Comparison of ENCODE assay signal across 7 mouse cellular contexts in genomic region chr19:47337743-47338142, GRCm38 (mm10).
DNase-seq lines count a peak whose midpoint lies in the region; ATAC-seq and TF ChIP-seq lines count a peak whose summit lies in the region.

No protein-coding gene starts in this region.

- H3K27me3 ChIP-seq in midbrain, embryonic 13.5 days, result peaks cover 26% of the 10 kb centered on the region
- H3K27me3 ChIP-seq in small intestine, adult 2 months (ENCODE audit: control insufficient read depth, insufficient read depth, low read length), result no peaks in the 10 kb centered on the region; the same call in 1 of the 2 replicates

- no peak for TF ChIP-seq POLR2A in small intestine, adult 2 months (IDR thresholded peaks at IDR 0.05; ENCODE audit: low read depth, low read length)

- 28% methylated on average over 12 of the region's 12 CpGs for WGBS in midbrain, embryonic 13.5 days
- 35% methylated on average over 12 of the region's 12 CpGs for WGBS in small intestine, adult 2 months

- no peaks in the 10 kb centered on the region for H3K9me3 ChIP-seq in midbrain, embryonic 13.5 days

- H3K4me1 ChIP-seq in midbrain, embryonic 13.5 days (replicated peaks), result peaks cover 31% of the 10 kb centered on the region
- 0 out of 2 replicates have a peak, but pooled peaks cover 2% of the 10 kb centered on the region for H3K4me1 ChIP-seq in small intestine, adult 2 months (ENCODE audit: control insufficient read depth, insufficient read depth, insufficient read length, low read length)

- H3K4me3 ChIP-seq in midbrain, embryonic 13.5 days (replicated peaks), result peak overlapping the region; percentile 14; the same call in 1 of the 2 replicates
- H3K4me3 ChIP-seq in small intestine, adult 2 months (ENCODE audit: low read depth, low read length), result no peak overlapping the region

- no peak overlapping the region for H3K27ac ChIP-seq in midbrain, embryonic 13.5 days
- no peak overlapping the region for H3K27ac ChIP-seq in small intestine, adult 2 months (ENCODE audit: insufficient read depth, low read depth, low read length)

- DNase-seq in adrenal gland, postnatal 10 days, result peak; percentile 97
- DNase-seq in embryo, embryonic 9.5 days (ENCODE audit: extremely low spot score), result peak; percentile 90
- peak; percentile 73 for DNase-seq in kidney, adult 11 months
- DNase-seq in left cerebral cortex, postnatal 4 days, result peak; percentile 96

- intact Hi-C loops in left cerebral cortex, postnatal 4 days (cut with DNase I), result loop anchor here (2.0 to 5.0 kb wide), 2 partner anchors 73 to 160 kb away; partner anchors contain the start of gene Neurl1a

- ATAC-seq in granulocyte monocyte progenitor cell, adult 5-6 weeks (replicated peaks; ENCODE audit: poor library complexity, severe bottlenecking), result peak; percentile 84
- peak; percentile 81 for ATAC-seq in midbrain, embryonic 13.5 days

- peak overlapping the region; percentile 67 for H3K4me2 ChIP-seq in midbrain, embryonic 13.5 days (replicated peaks)

- no peak overlapping the region for H3K9ac ChIP-seq in midbrain, embryonic 13.5 days (replicated peaks)

- no peaks in the 10 kb centered on the region for H3K36me3 ChIP-seq in midbrain, embryonic 13.5 days
- no peaks in the 10 kb centered on the region for H3K36me3 ChIP-seq in small intestine, adult 2 months (ENCODE audit: control insufficient read depth, insufficient read depth, low read length)

- TF ChIP-seq CTCF in small intestine, adult 2 months (IDR thresholded peaks at IDR 0.05; ENCODE audit: extremely low read depth, insufficient read length, insufficient replicate concordance, low read depth, low read length), result peak; percentile 97
